Mouse (Mus musculus) cortical plate, adult 2 months (tissue): Measurements from ENCODE around the gene Adgrf5.

Experiments
- CTCF ChIP-seq: fragments of 200-500 bp; IDR thresholded peaks from 2 replicates; pipeline ENCODE4 v1.5.1; 2011; ENCODE audit warnings: mild to moderate bottlenecking, control low read depth, low read length; ENCODE audit not compliant: insufficient read depth; ENCODE audit errors: extremely low read depth
- POLR2A ChIP-seq: fragments of 200-500 bp; IDR thresholded peaks from 2 replicates; pipeline ENCODE4 v1.6.1; 2011; ENCODE audit warnings: mild to moderate bottlenecking, low read length, control low read depth; ENCODE audit not compliant: insufficient read depth; ENCODE audit errors: extremely low read depth

GRCm38 (mm10) chr17:43474775-43475174, 114.5 kb downstream of the Adgrf5 start:
- TF ChIP-seq CTCF: no peak
- TF ChIP-seq POLR2A: no peak
